Mouse (Mus musculus): ENCODE results near the gene Pcif1. TPM values are rescaled to one million over a fixed set of nuclear protein-coding genes. Genes with fewer than 3 reads are reported as not detected.

Gene Pcif1
- polyA plus RNA-seq, 1 experiment from 2014 or later = 84.6 TPM

Other genes with a start within 250 kb of the Pcif1 start
- gene Wfdc16, start 240.5 kb upstream of the Pcif1 start, polyA plus RNA-seq (2016; fragmentation: Nextera tagmentation; extraction: Ambion mirVana) = not detected in 2 replicates
- not detected in 2 replicates for gene Wfdc10, start 223.3 kb upstream of the Pcif1 start, polyA plus RNA-seq (2016; fragmentation: Nextera tagmentation; extraction: Ambion mirVana)
- gene Wfdc9, start 222.7 kb upstream of the Pcif1 start, polyA plus RNA-seq (2016; fragmentation: Nextera tagmentation; extraction: Ambion mirVana) = not detected in 2 replicates
- gene Wfdc11, start 205.2 kb upstream of the Pcif1 start, polyA plus RNA-seq (2016; fragmentation: Nextera tagmentation; extraction: Ambion mirVana) = not detected in 2 replicates
- not detected in 2 replicates for gene Wfdc13, start 194.2 kb upstream of the Pcif1 start, polyA plus RNA-seq (2016; fragmentation: Nextera tagmentation; extraction: Ambion mirVana)
- gene Spint4, start 180.8 kb upstream of the Pcif1 start, polyA plus RNA-seq (2016; fragmentation: Nextera tagmentation; extraction: Ambion mirVana) = not detected in 2 replicates
- gene Spint5, start 164.0 kb upstream of the Pcif1 start, polyA plus RNA-seq (2016; fragmentation: Nextera tagmentation; extraction: Ambion mirVana) = not detected in 2 replicates
- 0.61 and 1.0 TPM in 2 replicates for gene Wfdc3, start 133.4 kb upstream of the Pcif1 start, polyA plus RNA-seq (2016; fragmentation: Nextera tagmentation; extraction: Ambion mirVana)
- 80.6 and 81.1 TPM in 2 replicates for gene Dnttip1, start 133.3 kb upstream of the Pcif1 start, polyA plus RNA-seq (2016; fragmentation: Nextera tagmentation; extraction: Ambion mirVana)
- gene Ube2c, start 109.4 kb upstream of the Pcif1 start, polyA plus RNA-seq (2016; fragmentation: Nextera tagmentation; extraction: Ambion mirVana) = 638 and 648 TPM in 2 replicates
- gene Tnnc2, start 99.3 kb upstream of the Pcif1 start, polyA plus RNA-seq (2016; fragmentation: Nextera tagmentation; extraction: Ambion mirVana) = not detected in 2 replicates
- 10.4 and 11.0 TPM in 2 replicates for gene Snx21, start 93.5 kb upstream of the Pcif1 start, polyA plus RNA-seq (2016; fragmentation: Nextera tagmentation; extraction: Ambion mirVana)
- gene Acot8, start 74.4 kb upstream of the Pcif1 start, polyA plus RNA-seq (2016; fragmentation: Nextera tagmentation; extraction: Ambion mirVana) = 15.3 and 16.3 TPM in 2 replicates
- gene Zswim3, start 74.2 kb upstream of the Pcif1 start, polyA plus RNA-seq (2016; fragmentation: Nextera tagmentation; extraction: Ambion mirVana) = 8.6 and 9.2 TPM in 2 replicates
- 25.5 and 25.9 TPM in 2 replicates for gene Zswim1, start 56.6 kb upstream of the Pcif1 start, polyA plus RNA-seq (2016; fragmentation: Nextera tagmentation; extraction: Ambion mirVana)
- gene Spata25, start 50.8 kb upstream of the Pcif1 start, polyA plus RNA-seq (2016; fragmentation: Nextera tagmentation; extraction: Ambion mirVana) = 0.19 TPM in 1 of 2 replicates, not detected in the other
- 77.8 and 80.4 TPM in 2 replicates for gene Ctsa, start 46.4 kb upstream of the Pcif1 start, polyA plus RNA-seq (2016; fragmentation: Nextera tagmentation; extraction: Ambion mirVana)
- gene Neurl2, start 45.8 kb upstream of the Pcif1 start, polyA plus RNA-seq (2016; fragmentation: Nextera tagmentation; extraction: Ambion mirVana) = 3.9 and 4.5 TPM in 2 replicates
- gene Pltp, start 21.6 kb upstream of the Pcif1 start, polyA plus RNA-seq (2016; fragmentation: Nextera tagmentation; extraction: Ambion mirVana) = 36.6 and 40.0 TPM in 2 replicates
- gene Zfp335, start 32.5 kb downstream of the Pcif1 start, polyA plus RNA-seq (2016; fragmentation: Nextera tagmentation; extraction: Ambion mirVana) = 16.0 and 16.6 TPM in 2 replicates
- gene Mmp9, start 61.5 kb downstream of the Pcif1 start, polyA plus RNA-seq (2016; fragmentation: Nextera tagmentation; extraction: Ambion mirVana) = 0.45 TPM in 1 of 2 replicates, not detected in the other
- gene Slc12a5, start 81.5 kb downstream of the Pcif1 start, polyA plus RNA-seq (2016; fragmentation: Nextera tagmentation; extraction: Ambion mirVana) = 0.92 and 0.93 TPM in 2 replicates
- 101 and 103 TPM in 2 replicates for gene Ncoa5, start 155.6 kb downstream of the Pcif1 start, polyA plus RNA-seq (2016; fragmentation: Nextera tagmentation; extraction: Ambion mirVana)
- gene Cd40, start 176.3 kb downstream of the Pcif1 start, polyA plus RNA-seq (2016; fragmentation: Nextera tagmentation; extraction: Ambion mirVana) = 4.4 and 5.6 TPM in 2 replicates
- not detected in 2 replicates for gene 1700025C18Rik, start 211.4 kb downstream of the Pcif1 start, polyA plus RNA-seq (2016; fragmentation: Nextera tagmentation; extraction: Ambion mirVana)